Mouse (Mus musculus): ENCODE measurements around the gene Ift43.

Gene Ift43

GRCm38 (mm10) chr12:86082481-86083012, at the start of gene Ift43:
Ift43 (plus strand) TSS chr12:86082541.
- DNase-seq, result peak; percentile 30 to 41

DNA sequence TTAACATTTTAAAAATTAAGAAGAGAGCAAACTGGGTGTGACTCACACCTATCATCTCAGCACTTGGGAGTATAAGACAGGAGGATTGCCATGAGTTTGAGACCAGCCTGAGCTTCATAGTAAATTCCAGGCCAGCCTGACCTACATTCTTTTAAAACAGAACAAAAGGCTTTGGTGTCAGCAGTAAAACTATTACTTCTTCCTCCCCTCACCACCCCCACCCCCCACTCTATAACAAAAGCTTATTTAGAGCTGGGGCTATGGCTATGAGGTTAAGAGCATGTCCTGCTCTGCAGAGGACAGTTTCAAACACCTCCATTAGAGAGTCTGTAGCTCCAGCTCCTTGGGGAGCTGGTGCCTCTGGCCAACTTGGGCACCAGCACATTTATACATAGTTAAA, 46.8 kb upstream of the Ift43 start:
- no peak for DNase-seq

DNA sequence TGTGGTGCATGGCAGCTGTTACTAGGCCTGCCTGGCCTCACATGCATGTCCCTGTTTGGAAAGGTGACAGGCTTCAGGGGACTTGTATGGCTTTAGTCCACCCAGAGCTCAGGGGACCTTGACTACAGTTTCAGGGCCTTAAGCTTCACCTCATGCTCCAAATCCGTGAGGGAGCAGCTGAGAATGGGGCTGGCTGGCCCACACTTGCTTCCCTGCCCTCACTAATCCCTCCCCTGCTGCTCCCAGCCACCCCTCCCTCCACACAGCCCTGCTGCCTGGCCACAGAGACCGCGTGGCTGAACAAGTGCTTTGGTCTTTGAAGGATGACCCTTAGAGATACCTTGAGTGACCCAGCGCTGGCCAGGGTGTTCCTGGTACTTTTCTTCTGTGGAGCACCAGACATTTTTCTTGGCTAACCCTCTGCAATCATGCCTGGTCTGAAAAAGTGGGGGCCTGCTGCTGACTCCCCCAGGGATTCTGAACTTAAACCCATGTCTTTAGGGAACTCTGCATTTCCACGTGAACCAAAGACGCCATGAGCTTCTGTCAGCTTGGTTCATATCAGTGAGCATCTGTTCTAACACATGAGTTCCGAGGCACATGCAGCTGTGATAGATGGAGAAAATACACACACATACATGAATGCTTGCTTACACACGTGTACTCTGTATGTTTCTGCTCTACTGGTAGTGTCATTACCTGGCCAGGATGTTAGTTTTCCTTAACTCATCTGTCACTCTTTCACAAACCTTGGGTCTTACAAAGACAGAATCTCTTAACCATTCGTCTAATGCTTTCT, 45.8 kb upstream of the Ift43 start:
- DNase-seq, result no peak

- DNase-seq, result no peak
Measured at GRCm38 (mm10) chr12:86037235-86037921, 45.0 kb upstream of the Ift43 start.

DNA sequence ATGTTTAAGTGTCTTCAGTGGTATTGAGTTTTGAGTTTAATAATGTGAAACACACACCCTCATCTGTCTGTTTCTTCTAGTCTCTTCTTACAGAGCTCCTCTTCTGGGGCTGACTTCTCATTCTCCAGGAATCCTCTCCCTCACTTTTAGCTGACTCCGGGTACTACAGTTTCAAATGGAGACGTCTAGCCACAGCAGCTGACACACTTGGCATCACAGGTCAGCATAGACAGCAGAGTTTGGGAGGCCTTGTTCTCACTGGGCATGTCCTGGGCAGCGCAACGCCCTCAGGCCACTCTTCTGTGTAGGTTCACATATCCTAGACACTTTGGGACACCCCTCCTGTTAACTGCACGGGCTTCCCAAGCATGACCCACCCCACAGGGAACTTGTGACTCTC, 43.3 kb upstream of the Ift43 start:
- no peak for DNase-seq

- DNase-seq, result no peak
Measured at GRCm38 (mm10) chr12:86039751-86040150, 42.6 kb upstream of the Ift43 start.

- no peak for DNase-seq
Measured at GRCm38 (mm10) chr12:86046141-86046540, 36.2 kb upstream of the Ift43 start.

DNA sequence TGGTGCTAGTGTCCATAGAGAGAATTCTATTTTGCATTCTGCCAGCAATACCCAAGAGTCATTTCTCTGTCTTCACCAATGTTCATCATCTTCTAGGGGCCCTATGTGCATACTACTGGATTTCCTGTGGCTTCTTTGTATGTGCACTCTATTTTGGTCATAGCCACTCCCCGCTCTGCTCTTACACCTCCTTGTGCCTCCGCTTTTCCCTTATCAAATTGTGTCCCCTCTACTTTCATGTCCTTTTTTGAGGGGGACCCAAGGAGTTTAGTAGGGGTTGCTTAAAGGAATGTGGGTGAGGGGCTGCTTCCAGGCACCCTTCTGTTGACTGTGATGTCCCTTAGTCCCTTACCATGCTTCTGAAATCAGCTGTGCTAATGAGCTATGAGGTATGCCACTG, 35.6 kb upstream of the Ift43 start:
- no peak for DNase-seq

GRCm38 (mm10) chr12:86047376-86047775, 35.0 kb upstream of the Ift43 start:
- no peak for DNase-seq

GRCm38 (mm10) chr12:86049813-86050212, 32.5 kb upstream of the Ift43 start:
- DNase-seq, result no peak

- no peak for DNase-seq
Measured at GRCm38 (mm10) chr12:86051477-86051876, 30.9 kb upstream of the Ift43 start.

- no peak for DNase-seq
Measured at GRCm38 (mm10) chr12:86055306-86055705, 27.0 kb upstream of the Ift43 start.

GRCm38 (mm10) chr12:86056976-86057375, 25.4 kb upstream of the Ift43 start:
- no peak for DNase-seq

DNA sequence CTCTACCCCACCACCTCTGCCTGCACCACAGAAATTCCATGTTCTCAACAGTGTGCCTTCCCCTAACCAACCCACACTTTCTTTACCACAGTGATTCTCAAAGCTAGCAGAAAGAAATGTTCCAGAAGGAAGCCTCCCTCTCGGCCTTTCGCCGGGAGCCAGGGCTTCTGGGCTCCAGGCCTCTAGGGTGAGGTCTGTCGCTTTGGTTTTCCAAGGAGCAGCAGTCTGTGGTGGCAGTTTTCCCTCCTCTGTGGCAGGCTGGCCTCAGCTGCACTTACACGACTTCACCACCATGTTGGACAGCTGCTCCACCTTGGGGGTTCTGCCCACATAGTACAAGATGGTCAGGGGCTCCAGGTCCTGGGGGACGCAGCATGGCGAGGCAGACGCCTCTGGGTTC, 24.8 kb upstream of the Ift43 start:
- no peak for DNase-seq

DNA sequence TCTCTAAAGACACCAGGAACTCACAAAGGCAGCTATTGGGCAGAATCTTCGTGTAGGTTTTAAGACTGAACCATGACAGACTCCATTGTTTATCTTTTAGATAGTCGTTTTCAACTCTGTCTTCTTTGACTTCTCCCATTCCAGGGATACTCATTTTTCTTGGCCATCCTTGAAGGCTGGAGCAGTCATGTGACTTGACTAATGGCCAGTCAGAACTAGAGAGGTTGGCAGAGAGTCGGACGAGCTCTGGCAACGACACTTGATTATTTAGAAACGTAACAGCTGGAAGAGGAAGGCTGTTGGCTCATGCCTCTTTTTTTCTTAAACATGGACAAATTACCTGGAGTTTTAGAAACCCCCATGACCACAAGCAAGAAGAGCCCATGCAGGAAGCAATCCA, 23.0 kb upstream of the Ift43 start:
- no peak for DNase-seq

DNA sequence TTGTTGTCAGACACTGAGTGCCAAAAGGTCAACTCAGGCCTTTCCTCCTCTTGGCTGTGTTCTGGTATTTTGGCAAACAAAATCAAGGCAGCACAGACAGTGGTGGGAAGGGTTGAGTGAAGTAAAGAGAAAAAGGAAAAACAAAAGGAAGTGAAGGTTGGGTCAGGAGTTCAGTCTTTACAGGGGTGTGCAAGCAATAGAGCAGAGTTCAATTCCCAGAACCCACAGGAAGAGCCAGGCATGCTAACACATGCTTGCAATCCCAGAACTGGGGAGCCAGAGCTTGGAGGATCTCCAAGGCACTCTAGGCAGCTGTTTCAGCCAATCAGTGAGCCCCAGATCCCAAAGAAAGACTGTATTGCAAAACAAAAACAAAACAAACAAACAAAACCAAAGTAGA, 17.5 kb upstream of the Ift43 start:
- DNase-seq, result no peak

GRCm38 (mm10) chr12:86071432-86071831, 10.9 kb upstream of the Ift43 start:
- DNase-seq, result no peak

- no peak for DNase-seq
Measured at GRCm38 (mm10) chr12:86074681-86075080, 7.7 kb upstream of the Ift43 start.

GRCm38 (mm10) chr12:86075358-86075757, 7.0 kb upstream of the Ift43 start:
- no peak for DNase-seq

DNA sequence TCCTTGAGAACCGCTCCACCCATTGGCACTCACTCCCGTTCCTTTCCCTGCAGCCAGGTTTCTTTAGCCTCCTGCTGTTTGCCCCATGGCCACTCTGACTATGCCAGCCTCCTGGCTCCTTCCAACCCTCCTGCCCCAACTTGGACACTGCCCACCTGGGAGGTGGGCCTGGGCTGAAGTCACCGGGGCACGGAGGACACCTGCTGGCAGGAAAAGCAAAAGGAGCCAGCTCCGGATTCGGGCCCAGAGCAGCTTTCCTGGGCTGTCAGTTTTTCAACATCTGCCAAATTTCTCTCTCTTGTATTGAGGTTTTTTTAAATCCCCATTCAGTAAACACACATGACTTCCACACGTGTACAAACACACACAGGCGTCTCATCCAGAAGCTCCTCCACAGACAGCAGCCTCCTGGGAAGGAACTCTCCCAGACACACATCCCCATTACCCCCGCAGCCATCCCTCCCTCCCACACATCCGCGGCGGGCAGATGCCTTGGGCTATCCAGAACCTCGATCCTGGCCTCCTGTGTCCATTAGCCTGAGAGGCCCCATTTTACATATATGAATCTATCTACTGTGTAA, 5.9 kb upstream of the Ift43 start:
- DNase-seq, result no peak

- no peak for DNase-seq
Measured at GRCm38 (mm10) chr12:86077322-86077721, 5.0 kb upstream of the Ift43 start.

DNA sequence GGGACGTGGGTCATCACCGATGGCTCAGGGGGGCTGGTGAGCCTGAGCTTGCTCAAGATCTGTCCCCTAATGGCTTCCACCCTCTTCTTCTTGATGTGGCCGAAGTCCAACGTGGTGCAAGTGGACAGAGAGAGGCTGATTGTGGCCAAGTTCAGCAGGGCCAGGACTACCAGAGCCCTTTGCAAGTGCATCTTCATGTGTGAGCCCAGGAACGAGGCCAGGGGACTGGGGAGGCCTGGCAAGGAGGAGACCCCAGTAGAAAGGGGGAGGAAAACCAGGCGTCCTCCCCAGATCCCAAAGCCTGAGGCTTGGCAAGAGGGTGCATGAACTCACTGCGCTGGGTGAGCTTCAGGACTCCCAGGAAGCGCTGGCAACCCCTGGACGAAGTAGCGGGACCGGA, 4.6 kb upstream of the Ift43 start:
- no peak for DNase-seq

- DNase-seq, result no peak
Measured at GRCm38 (mm10) chr12:86078176-86078552, 4.2 kb upstream of the Ift43 start.

All from spleen, adult 18-20 months (tissue).